Mouse (Mus musculus) neural tube, embryonic 11.5 days (tissue): ENCODE measurements around the gene Nfia. TPM values are rescaled to one million over a fixed set of nuclear protein-coding genes. Genes with fewer than 3 reads are reported as not detected.

Experiments used
- ATAC-seq: fragments of 200-750 bp; cut with Nextera tagmentation; 2 replicates; pipeline ENCODE4 v1.8.0; 2017; ENCODE audit warnings: moderate number of reproducible peaks, mild to moderate bottlenecking, moderate TSS enrichment, moderate library complexity; ENCODE audit not compliant: insufficient read depth, low FRiP score, low TSS enrichment
- DNase-seq: peaks from one replicate; pipeline ENCODE4 v3.0.0-alpha.2; 2015; ENCODE audit warnings: low spot score
- H3K27ac ChIP-seq: fragments of 300-500 bp; sonication (generic); 2 replicates; pipeline ENCODE4 v1.5.1; 2014; ENCODE audit warnings: low read depth, mild to moderate bottlenecking, low read length
- H3K27me3 ChIP-seq: fragments of 300-500 bp; sonication (generic); 2 replicates; pipeline ENCODE4 v1.6.1; 2014; ENCODE audit warnings: mild to moderate bottlenecking, low read length, mixed read lengths; ENCODE audit not compliant: control insufficient read depth, insufficient read depth
- H3K36me3 ChIP-seq: fragments of 300-500 bp; sonication (generic); 2 replicates; pipeline ENCODE4 v1.6.1; 2014; ENCODE audit warnings: mild to moderate bottlenecking, low read length, moderate library complexity, mixed read lengths; ENCODE audit not compliant: control insufficient read depth, insufficient read depth
- H3K4me1 ChIP-seq: fragments of 300-500 bp; sonication (generic); 2 replicates; pipeline ENCODE4 v1.6.1; 2014; ENCODE audit warnings: low read length, mixed read lengths; ENCODE audit not compliant: control insufficient read depth, insufficient read depth
- H3K4me2 ChIP-seq: fragments of 300-500 bp; sonication (generic); 2 replicates; pipeline ENCODE4 v1.6.1; 2014; ENCODE audit warnings: low read depth, mild to moderate bottlenecking, moderate library complexity
- H3K4me3 ChIP-seq: fragments of 300-500 bp; sonication (generic); 2 replicates; pipeline ENCODE4 v1.5.1; 2014; ENCODE audit warnings: low read depth, low read length
- H3K9ac ChIP-seq: fragments of 300-500 bp; sonication (generic); 2 replicates; pipeline ENCODE4 v1.6.1; 2014; ENCODE audit warnings: mild to moderate bottlenecking, low read length
- H3K9me3 ChIP-seq: fragments of 300-500 bp; sonication (generic); 2 replicates; pipeline ENCODE4 v1.6.1; 2016; ENCODE audit warnings: low read length; ENCODE audit not compliant: control insufficient read depth
- WGBS: fragments of 180-500 bp; shearing (Covaris S2); extraction: QIAGEN DNeasy Blood & Tissue Kit; methylation state at CpG from one replicate; pipeline ENCODE4 v1.1.7; 2014; 5-methylcytosine and 5-hydroxymethylcytosine counted together
- polyA plus RNA-seq: library from polyadenylated mRNA; unstranded; fragments of >200 nt; fragmentation: Nextera tagmentation; extraction: Ambion mirVana; gene quantifications from 2 replicates; pipeline ENCODE4 v1.2.1, GENCODE M21; 2014

The Nfia gene
- polyA plus RNA-seq, 1 experiment from 2014 or later = 29.0 TPM

GRCm38 (mm10) chr4:98002206-98002605 is 229.7 kb downstream of the Nfia start:
- 93% methylated on average over 5 of the region's 5 CpGs for WGBS
- H3K27ac ChIP-seq = no peak overlapping the region
- H3K4me2 ChIP-seq = no peak overlapping the region
- ATAC-seq = no peak
- no peaks in the 10 kb centered on the region for H3K36me3 ChIP-seq
- no peaks in the 10 kb centered on the region for H3K27me3 ChIP-seq
- no peaks in the 10 kb centered on the region for H3K9me3 ChIP-seq
- no peak for DNase-seq
- no peak overlapping the region for H3K9ac ChIP-seq
- H3K4me3 ChIP-seq = no peak overlapping the region
- peaks cover 13% of the 10 kb centered on the region for H3K4me1 ChIP-seq

DNA sequence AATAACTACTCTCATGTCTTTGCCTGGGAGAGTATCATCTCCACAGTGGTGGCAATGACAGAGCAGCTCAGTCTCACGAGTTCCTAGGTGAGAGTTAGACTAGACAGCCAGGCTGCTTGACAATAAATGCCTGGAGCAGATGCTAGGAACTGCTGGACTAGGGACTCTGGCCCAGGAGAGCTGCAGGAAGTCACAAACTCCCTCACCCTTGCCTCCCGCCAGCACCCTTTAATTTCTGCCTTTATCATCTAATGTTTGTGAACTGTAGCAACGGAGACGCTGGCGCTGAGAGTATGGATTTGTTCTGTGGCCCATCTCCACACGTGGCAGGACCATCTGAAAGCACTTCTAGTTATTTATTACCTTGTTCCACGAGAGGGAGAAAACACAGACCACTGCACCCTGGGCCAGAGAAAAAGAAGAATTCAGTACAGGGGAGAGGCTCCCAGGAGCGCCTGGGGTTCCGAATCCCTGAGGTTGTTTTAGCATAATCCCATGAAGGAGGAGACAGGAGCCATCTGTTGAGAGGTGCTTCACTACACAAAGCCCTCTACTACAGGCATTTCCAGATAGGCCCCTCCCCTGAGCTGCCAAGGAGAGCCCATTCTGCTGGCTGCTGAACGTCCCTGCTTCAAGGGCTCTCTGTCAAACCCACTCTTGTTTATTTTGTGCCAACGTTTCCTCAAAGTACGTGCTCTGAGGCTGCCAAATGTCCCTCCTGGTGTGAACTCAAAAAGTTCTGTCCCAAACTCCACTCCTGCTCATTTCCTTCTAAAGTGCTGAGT is 231.0 kb downstream of the Nfia start:
- ATAC-seq (peak; percentile 70), DNase-seq (peak; percentile 39)
- WGBS = 15% methylated on average over 12 of the region's 12 CpGs
- no peaks in the 10 kb centered on the region for H3K9me3 ChIP-seq
- H3K36me3 ChIP-seq = no peaks in the 10 kb centered on the region
- H3K4me1 ChIP-seq = peaks cover 13% of the 10 kb centered on the region
- H3K4me3 ChIP-seq = no peak overlapping the region
- peak overlapping the region; percentile 51 for H3K27ac ChIP-seq
- no peak overlapping the region for H3K4me2 ChIP-seq
- no peak overlapping the region for H3K9ac ChIP-seq
- no peaks in the 10 kb centered on the region for H3K27me3 ChIP-seq

GRCm38 (mm10) chr4:98004108-98004625 is 231.6 kb downstream of the Nfia start:
- 13% methylated on average over 11 of the region's 11 CpGs for WGBS
- H3K4me1 ChIP-seq = peaks cover 13% of the 10 kb centered on the region
- no peaks in the 10 kb centered on the region for H3K27me3 ChIP-seq
- H3K36me3 ChIP-seq = no peaks in the 10 kb centered on the region
- DNase-seq (peak; percentile 67), ATAC-seq (peak; percentile 71)
- no peak overlapping the region for H3K9ac ChIP-seq
- H3K9me3 ChIP-seq = no peaks in the 10 kb centered on the region
- H3K4me3 ChIP-seq = no peak overlapping the region
- peak overlapping the region; percentile 51 for H3K27ac ChIP-seq
- no peak overlapping the region for H3K4me2 ChIP-seq

DNA sequence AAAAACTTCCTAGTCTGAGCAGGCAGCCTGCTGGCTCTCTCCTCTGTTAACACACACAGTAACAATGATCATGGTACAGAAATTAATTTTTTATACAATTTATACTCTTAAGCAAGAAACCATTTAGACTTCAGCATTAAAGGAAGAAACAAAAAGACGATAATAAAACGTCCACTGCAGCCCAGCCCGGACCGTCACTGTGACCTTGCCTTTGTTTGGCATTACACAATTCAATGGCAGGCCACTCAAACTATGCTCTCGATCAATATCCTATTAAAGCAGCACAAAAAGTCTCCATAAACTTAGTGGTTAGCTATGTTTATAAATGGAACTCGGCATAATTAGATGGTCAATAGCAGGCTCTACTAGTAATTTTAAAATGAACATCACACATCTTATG is 232.5 kb downstream of the Nfia start:
- Histone ChIP-seq H3K27me3 (no peaks in the 10 kb centered on the region), H3K27ac (peak overlapping the region; percentile 51), H3K4me1 (peaks cover 13% of the 10 kb centered on the region), H3K4me3 (no peak overlapping the region), H3K9ac (no peak overlapping the region), H3K9me3 (no peaks in the 10 kb centered on the region), H3K36me3 (no peaks in the 10 kb centered on the region), H3K4me2 (no peak overlapping the region)
- no peak for ATAC-seq
- WGBS = 68% methylated on average over 6 of the region's 6 CpGs
- DNase-seq = no peak

GRCm38 (mm10) chr4:98008814-98009368 is 236.4 kb downstream of the Nfia start:
- Histone ChIP-seq H3K4me2 (no peak overlapping the region), H3K9me3 (no peaks in the 10 kb centered on the region), H3K4me1 (peaks cover 3% of the 10 kb centered on the region), H3K4me3 (no peak overlapping the region), H3K9ac (no peak overlapping the region), H3K27me3 (no peaks in the 10 kb centered on the region), H3K36me3 (no peaks in the 10 kb centered on the region), H3K27ac (no peak overlapping the region)
- DNase-seq = no peak
- WGBS = 44% methylated on average over 4 of the region's 4 CpGs
- ATAC-seq = no peak

- Histone ChIP-seq H3K4me3 (no peak overlapping the region), H3K4me2 (no peak overlapping the region), H3K27me3 (no peaks in the 10 kb centered on the region), H3K9me3 (no peaks in the 10 kb centered on the region), H3K36me3 (no peaks in the 10 kb centered on the region), H3K9ac (no peak overlapping the region), H3K4me1 (no peaks in the 10 kb centered on the region; the same call in 1 of the 2 replicates), H3K27ac (no peak overlapping the region)
- no peak for DNase-seq
- 82% methylated on average over 2 of the region's 2 CpGs for WGBS
- no peak for ATAC-seq
These were observed 237.4 kb downstream of the Nfia start for GRCm38 (mm10) chr4:98009966-98010365.

DNA sequence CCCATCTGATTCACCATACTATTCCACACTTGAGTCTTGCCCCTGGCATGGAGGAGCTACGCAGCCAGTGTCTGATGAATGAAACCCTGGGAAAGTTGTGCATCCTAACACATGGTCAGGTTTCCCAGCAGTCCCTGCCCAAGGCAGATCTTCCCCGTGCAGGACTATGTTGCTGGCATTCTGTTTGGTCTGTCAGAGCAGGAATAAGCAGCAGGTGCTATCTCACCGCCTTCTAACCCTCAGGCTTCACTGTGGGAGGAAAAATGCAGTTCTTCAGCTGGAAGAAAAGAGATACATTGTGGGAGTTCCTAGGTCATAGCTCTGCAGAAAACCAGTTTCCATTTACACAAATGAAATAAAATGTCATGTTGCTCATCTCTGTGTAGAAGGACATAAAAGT is 247.3 kb downstream of the Nfia start:
- ATAC-seq = no peak
- 0 out of 2 replicates have a peak, but pooled peaks cover 2% of the 10 kb centered on the region for H3K36me3 ChIP-seq
- no peak overlapping the region for H3K27ac ChIP-seq
- H3K4me1 ChIP-seq = no peaks in the 10 kb centered on the region
- H3K4me3 ChIP-seq = no peak overlapping the region
- no peaks in the 10 kb centered on the region for H3K27me3 ChIP-seq
- no peak overlapping the region for H3K4me2 ChIP-seq
- no peak for DNase-seq
- WGBS = 81% methylated on average over 3 of the region's 3 CpGs
- H3K9ac ChIP-seq = no peak overlapping the region
- H3K9me3 ChIP-seq = no peaks in the 10 kb centered on the region

DNA sequence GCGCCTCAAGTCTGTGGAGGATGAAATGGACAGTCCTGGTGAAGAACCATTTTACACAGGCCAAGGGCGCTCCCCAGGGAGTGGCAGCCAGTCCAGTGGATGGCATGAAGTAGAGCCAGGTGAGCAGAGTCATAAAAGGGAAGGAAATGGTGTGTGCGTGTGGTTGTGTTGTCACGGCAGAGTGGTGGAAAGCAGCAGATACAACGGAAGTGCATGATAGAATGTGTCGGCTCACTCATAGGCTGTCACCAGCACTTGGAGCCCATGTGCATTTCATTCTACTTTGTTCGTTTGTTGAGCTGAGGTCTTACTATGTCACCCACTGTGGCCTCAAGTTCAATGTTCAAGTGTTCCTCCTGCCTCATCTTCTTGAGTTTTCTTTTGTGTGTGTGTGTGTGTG is 248.3 kb downstream of the Nfia start:
- H3K36me3 ChIP-seq = 0 out of 2 replicates have a peak, but pooled peaks cover 2% of the 10 kb centered on the region
- H3K27me3 ChIP-seq = no peaks in the 10 kb centered on the region
- no peak overlapping the region for H3K4me2 ChIP-seq
- DNase-seq (no peak), ATAC-seq (no peak)
- 94% methylated on average over 7 of the region's 7 CpGs for WGBS
- H3K9ac ChIP-seq = no peak overlapping the region
- no peak overlapping the region for H3K4me3 ChIP-seq
- no peak overlapping the region for H3K27ac ChIP-seq
- no peaks in the 10 kb centered on the region for H3K4me1 ChIP-seq
- no peaks in the 10 kb centered on the region for H3K9me3 ChIP-seq
